Mouse (Mus musculus): ENCODE data around the gene Fcrl1.
A peak's percentile ranks its signal among the peaks of the same experiment; 100 is the strongest.

Fcrl1 gene

GRCm38 (mm10) chr3:87411150-87411549 lies 35.0 kb downstream of the Fcrl1 start:
- peak; percentile 78 to 80 for DNase-seq

- no peak for DNase-seq
Measured at GRCm38 (mm10) chr3:87420645-87421044, 44.5 kb downstream of the Fcrl1 start.

GRCm38 (mm10) chr3:87422386-87422910 lies 46.3 kb downstream of the Fcrl1 start:
- DNase-seq = no peak

GRCm38 (mm10) chr3:87435479-87435878 lies 59.3 kb downstream of the Fcrl1 start, which contains the start of gene Fcrl5:
Gene Fcrl5, plus strand, starts transcription at chr3:87435773.
- DNase-seq = peak; percentile 26 to 34

- DNase-seq = no peak
Measured at GRCm38 (mm10) chr3:87440586-87440985, 64.4 kb downstream of the Fcrl1 start.

GRCm38 (mm10) chr3:87443968-87444367 lies 67.8 kb downstream of the Fcrl1 start:
- DNase-seq = no peak

Data from B cell, adult 2 months (primary cell).